8 mouse cellular contexts compared by ENCODE assay signal in genomic region chr15:79747998-79748397, GRCm38 (mm10). TPM values are rescaled to one million over a fixed set of nuclear protein-coding genes. Genes with fewer than 3 reads are reported as not detected.
DNase-seq lines count a peak whose midpoint lies in the region; ATAC-seq and TF ChIP-seq lines count a peak whose summit lies in the region.

No protein-coding gene starts in this region.

- H3K9me3 ChIP-seq in lung, embryonic 14.5 days (ENCODE audit: low read depth, low read length): no peaks in the 10 kb centered on the region
- H3K9me3 ChIP-seq in hindbrain, embryonic 12.5 days (replicated peaks): no peaks in the 10 kb centered on the region

- H3K27me3 ChIP-seq in lung, embryonic 14.5 days (ENCODE audit: insufficient read depth, low read length): no peaks in the 10 kb centered on the region
- H3K27me3 ChIP-seq in hindbrain, embryonic 12.5 days: no peaks in the 10 kb centered on the region

- H3K36me3 ChIP-seq in lung, embryonic 14.5 days (ENCODE audit: insufficient read depth): no peaks in the 10 kb centered on the region
- H3K36me3 ChIP-seq in hindbrain, embryonic 12.5 days: no peaks in the 10 kb centered on the region

- no peak overlapping the region for H3K4me3 ChIP-seq in lung, embryonic 14.5 days (ENCODE audit: low read depth, low read length)
- H3K4me3 ChIP-seq in hindbrain, embryonic 12.5 days: no peak overlapping the region

- peak; percentile 69 for TF ChIP-seq CTCF in lung, embryonic 14.5 days (IDR thresholded peaks at IDR 0.05; ENCODE audit: low read depth)

- ATAC-seq in lung, embryonic 14.5 days (ENCODE audit: insufficient read depth): no peak
- ATAC-seq in hindbrain, embryonic 12.5 days (ENCODE audit: low FRiP score): peak; percentile 62
- ATAC-seq in frontal cortex, adult (ENCODE audit: low TSS enrichment): no peak

- H3K27ac ChIP-seq in lung, embryonic 14.5 days (ENCODE audit: low read depth): no peak overlapping the region
- no peak overlapping the region for H3K27ac ChIP-seq in hindbrain, embryonic 12.5 days

- DNase-seq in adrenal gland, postnatal 14 days: peak; percentile 45
- no peak for DNase-seq in adrenal gland, postnatal 36 days
- peak; percentile 48 for DNase-seq in lung, embryonic 14.5 days
- DNase-seq in lung, postnatal 25 days (ENCODE audit: low spot score): no peak
- DNase-seq in retina, adult 2 months (ENCODE audit: low read depth, low spot score): peak; percentile 16
- DNase-seq in layer of hippocampus, adult 9-11 months: no peak

- H3K4me1 ChIP-seq in lung, embryonic 14.5 days (ENCODE audit: insufficient read depth): 0 out of 2 replicates have a peak, but pooled peaks cover 3% of the 10 kb centered on the region
- no peaks in the 10 kb centered on the region for H3K4me1 ChIP-seq in hindbrain, embryonic 12.5 days

- no peak overlapping the region for H3K4me2 ChIP-seq in lung, embryonic 14.5 days
- H3K4me2 ChIP-seq in hindbrain, embryonic 12.5 days (replicated peaks): 0 out of 2 replicates have a peak overlapping the region, but pooled peaks have one; percentile 2

- no peak overlapping the region for H3K9ac ChIP-seq in lung, embryonic 14.5 days
- H3K9ac ChIP-seq in hindbrain, embryonic 12.5 days: no peak overlapping the region

- WGBS in lung, embryonic 14.5 days: 56% methylated on average over 11 of the region's 11 CpGs
- 60% methylated on average over 11 of the region's 11 CpGs for WGBS in hindbrain, embryonic 12.5 days

RNA-seq across cellular contexts. Expression of gene Sun2, which starts 5.7 kb away (rescaled TPM):
- total RNA-seq in adrenal gland, postnatal 14 days (2021): 61.1 and 78.0 TPM in 2 replicates
- 10 to 100 TPM; 58.1 to 61.0 TPM for total RNA-seq in adrenal gland, postnatal 36 days (2021)
- polyA plus RNA-seq in lung, embryonic 14.5 days (2014; fragmentation: Nextera tagmentation; extraction: Ambion mirVana): 7.5 and 8.6 TPM in 2 replicates
- polyA plus RNA-seq in hindbrain, embryonic 12.5 days (2016; fragmentation: Nextera tagmentation; extraction: Ambion mirVana): 8.0 and 8.2 TPM in 2 replicates

RNA-seq across cellular contexts. Expression of gene Dnal4, which starts 29.7 kb away (rescaled TPM):
- total RNA-seq in adrenal gland, postnatal 14 days (2021): 16.6 and 20.1 TPM in 2 replicates
- 10 to 100 TPM; 19.5 to 22.9 TPM for total RNA-seq in adrenal gland, postnatal 36 days (2021)
- polyA plus RNA-seq in lung, embryonic 14.5 days (2014; fragmentation: Nextera tagmentation; extraction: Ambion mirVana): 61.0 and 63.8 TPM in 2 replicates
- 76.8 and 78.1 TPM in 2 replicates for polyA plus RNA-seq in hindbrain, embryonic 12.5 days (2016; fragmentation: Nextera tagmentation; extraction: Ambion mirVana)

RNA-seq across cellular contexts. Expression of gene Nptxr, which starts 56.6 kb away (rescaled TPM):
- total RNA-seq in adrenal gland, postnatal 14 days (2021): 7.0 and 8.4 TPM in 2 replicates
- total RNA-seq in adrenal gland, postnatal 36 days (2021): 1 to 10 TPM; 6.0 to 6.7 TPM
- 1.7 and 2.0 TPM in 2 replicates for polyA plus RNA-seq in lung, embryonic 14.5 days (2014; fragmentation: Nextera tagmentation; extraction: Ambion mirVana)
- polyA plus RNA-seq in hindbrain, embryonic 12.5 days (2016; fragmentation: Nextera tagmentation; extraction: Ambion mirVana): 13.1 TPM in 2 replicates

RNA-seq across cellular contexts. Expression of gene Gtpbp1, which starts 57.4 kb away (rescaled TPM):
- total RNA-seq in adrenal gland, postnatal 14 days (2021): 26.1 and 35.8 TPM in 2 replicates
- 10 to 100 TPM; 25.8 to 27.2 TPM for total RNA-seq in adrenal gland, postnatal 36 days (2021)
- polyA plus RNA-seq in lung, embryonic 14.5 days (2014; fragmentation: Nextera tagmentation; extraction: Ambion mirVana): 35.5 and 37.9 TPM in 2 replicates
- polyA plus RNA-seq in hindbrain, embryonic 12.5 days (2016; fragmentation: Nextera tagmentation; extraction: Ambion mirVana): 41.4 and 45.5 TPM in 2 replicates

Comparison
In these comparisons a context has a peak if more than half of its experiments do, and no peak if none do; other contexts are left out.
1. DNase-seq: peak in adrenal gland, postnatal 14 days (single experiment), lung, embryonic 14.5 days (single experiment) and retina, adult 2 months (single experiment); none in adrenal gland, postnatal 36 days (0 of 2), lung, postnatal 25 days (single experiment) and layer of hippocampus, adult 9-11 months (single experiment).